Mouse (Mus musculus) T-cell, adult 2 months (primary cell): ENCODE data around the gene Prpsap1.
"Not testable (repeated sequence)": the region's sequence is repeated elsewhere in the genome, so short reads cannot be mapped to it uniquely, and the experiment has no call there.

Source experiments
- DNase-seq: peaks from one replicate; pipeline ENCODE4 v3.0.0; 2022; ENCODE audit warnings: low spot score

The Prpsap1 gene

DNA sequence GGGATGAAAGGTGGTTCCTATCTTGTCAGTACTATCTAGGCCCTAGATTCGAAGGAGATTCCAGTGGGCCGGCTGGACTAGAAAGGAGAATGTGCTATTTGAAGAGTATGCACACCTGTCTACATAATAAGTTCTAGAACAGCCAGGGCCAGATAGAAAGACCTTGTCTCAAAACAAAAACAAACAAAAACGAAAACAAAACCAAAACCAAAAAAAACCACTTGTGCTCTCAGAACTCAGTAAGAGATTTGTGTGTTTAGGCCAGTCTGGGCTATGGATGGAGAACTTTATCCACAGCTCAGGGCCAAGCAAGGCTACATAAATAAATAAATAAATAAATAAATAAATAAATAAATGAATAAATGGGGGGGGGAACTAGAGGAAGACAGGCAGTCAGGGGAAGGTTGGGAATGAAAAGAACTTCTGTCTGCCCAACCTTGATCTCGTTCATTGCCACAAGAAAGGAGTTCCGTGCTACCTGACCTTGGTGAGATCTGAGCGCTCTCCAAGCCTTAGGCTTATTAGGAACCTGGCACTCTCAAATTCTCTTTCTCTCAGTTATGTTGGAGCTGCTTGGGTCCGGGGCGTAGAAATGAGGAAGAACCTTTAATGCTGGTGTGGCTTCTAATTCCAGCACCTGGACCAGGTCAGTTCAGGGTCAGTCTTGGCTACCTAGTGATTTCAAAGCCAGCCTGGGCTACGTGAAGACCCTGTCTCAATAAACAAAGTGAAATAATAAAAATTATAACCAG lies 64.0 kb downstream of the Prpsap1 start:
- no peak for DNase-seq

DNA sequence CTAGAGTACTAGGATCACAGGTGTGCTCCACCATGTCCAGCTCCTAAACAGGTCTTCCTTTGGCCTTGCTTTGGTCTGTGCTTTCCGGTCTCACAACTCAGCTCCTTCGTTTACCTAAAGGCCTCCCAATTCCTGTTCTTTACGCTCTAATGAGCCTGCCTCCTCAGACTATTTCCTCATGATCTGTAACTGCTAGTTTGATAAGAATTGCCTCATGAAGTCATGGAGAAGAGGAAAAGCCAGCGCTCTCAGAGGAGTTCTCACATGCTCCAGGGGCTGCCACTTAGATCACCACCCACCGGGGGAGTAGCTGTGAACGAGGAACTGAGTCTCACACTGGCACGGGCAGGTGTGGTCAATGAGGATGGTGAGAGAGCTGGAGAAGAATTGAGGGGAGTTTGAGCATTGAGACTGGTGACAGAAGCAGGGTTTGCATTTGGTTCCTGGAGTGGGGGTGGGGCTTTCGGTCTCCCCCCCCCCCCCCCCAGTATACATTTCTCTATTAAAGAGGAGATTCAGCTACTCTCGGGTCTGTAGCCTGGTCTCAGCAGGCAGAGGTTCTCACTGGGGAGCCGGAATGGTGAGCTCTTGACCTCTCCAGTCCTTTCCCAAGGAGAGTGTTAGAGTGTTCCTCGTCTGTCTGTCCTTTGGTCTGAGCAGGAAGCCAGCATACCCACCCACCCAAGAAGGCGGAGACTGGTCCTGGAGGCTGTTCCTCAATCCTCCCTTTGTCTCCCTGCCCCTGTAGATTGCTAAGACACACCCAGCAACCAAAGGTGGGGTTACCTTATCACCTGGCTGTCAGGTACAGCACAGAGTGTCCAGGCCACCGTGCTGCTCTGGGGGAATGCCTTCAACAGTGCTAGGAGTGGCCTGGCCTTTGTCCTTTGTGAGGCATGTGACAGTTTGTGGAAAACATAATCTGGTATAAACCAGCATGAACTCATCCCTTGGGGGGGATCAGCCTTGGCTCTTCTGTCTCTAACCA lies 64.8 kb downstream of the Prpsap1 start:
- no peak for DNase-seq

DNA sequence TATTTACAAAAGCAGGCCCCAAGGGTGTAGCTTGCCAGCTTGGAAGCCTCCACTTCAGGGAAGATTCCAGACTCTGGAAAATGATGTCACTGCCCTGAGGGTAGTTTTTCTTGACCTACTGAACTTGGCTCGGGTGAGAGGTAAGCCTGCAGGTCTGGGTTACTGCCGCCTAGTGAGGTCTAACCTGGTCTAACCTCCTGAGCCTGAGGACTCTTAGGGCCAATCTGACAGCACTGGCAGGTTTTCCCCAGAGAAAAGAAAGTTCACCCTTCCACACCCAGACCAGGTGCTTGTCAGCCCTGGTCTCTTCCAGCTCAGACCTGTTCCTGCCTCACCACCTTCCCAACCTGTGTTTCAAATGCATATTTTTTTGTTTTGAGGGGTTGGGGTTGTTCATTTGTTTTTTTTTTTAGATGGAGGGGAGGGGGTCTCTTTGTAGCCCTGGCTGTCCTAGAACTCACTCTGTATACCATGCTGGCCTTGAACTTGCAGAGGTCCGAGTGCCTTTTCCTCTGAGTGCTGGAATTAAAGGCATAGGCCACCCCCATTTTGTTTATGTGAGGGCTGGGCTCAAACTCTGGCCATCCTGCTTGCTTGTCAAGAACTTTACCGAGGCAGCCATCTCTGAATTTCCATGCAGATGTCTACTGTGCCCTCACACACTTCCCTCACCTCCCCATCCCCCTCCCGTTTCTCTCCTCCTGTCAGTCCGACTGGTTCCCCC lies 67.0 kb downstream of the Prpsap1 start:
- DNase-seq = no peak

DNA sequence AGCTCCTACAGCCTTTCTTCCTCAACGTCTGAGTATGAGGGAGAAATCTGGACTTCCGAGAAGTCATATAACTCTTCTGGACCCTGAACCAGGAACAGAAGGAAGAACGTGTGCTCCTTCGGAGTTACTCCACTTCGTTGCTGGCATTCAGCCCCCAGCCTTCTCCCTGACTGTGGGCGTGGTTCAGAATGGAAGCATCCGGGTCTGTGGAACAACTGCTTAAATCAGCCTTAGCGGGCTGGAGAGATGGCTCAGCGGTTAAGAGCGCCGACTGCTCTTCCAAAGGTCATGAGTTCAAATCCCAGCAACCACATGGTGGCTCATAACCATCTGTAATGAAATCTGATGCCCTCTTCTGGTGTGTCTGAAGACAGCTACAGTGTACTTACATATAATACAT lies 67.7 kb downstream of the Prpsap1 start:
- not testable (repeated sequence) for DNase-seq

DNA sequence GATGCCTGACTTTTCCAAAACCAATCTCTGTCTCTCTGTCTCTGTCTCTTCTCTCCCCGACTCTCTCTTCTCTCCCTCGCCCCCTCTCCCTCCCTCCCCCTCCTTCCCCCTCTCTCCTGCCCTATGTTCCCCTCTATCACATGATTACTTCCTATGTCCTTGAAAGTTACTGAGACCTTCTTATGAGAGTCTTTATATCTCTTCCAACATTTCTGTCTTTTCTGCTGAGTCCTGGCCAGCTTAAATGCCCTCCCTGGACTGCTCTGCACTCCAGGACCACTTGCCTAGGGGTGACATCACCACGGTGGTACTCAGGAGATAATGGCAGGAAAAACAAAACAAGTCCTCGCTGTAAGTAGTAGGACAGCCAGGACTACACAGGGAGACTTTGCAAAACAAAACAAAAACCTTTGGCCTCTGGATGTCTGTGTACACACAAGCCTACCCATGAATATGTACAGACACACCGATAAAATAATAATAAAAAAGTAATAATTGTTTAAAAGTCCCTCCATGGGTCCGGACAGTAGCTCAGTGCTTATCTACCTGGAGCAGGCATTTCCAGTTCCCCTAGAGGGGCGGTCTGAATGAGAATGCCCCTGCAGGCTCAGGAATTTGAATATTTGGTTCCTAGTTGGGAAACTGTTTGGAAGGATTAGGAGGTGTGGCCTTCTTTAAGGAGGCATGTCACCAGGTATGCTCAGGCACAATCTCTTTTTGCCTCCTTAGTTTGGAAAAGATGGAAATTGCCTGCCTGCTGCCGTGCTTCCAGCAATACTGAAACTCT lies 69.2 kb downstream of the Prpsap1 start:
- DNase-seq = no peak

DNA sequence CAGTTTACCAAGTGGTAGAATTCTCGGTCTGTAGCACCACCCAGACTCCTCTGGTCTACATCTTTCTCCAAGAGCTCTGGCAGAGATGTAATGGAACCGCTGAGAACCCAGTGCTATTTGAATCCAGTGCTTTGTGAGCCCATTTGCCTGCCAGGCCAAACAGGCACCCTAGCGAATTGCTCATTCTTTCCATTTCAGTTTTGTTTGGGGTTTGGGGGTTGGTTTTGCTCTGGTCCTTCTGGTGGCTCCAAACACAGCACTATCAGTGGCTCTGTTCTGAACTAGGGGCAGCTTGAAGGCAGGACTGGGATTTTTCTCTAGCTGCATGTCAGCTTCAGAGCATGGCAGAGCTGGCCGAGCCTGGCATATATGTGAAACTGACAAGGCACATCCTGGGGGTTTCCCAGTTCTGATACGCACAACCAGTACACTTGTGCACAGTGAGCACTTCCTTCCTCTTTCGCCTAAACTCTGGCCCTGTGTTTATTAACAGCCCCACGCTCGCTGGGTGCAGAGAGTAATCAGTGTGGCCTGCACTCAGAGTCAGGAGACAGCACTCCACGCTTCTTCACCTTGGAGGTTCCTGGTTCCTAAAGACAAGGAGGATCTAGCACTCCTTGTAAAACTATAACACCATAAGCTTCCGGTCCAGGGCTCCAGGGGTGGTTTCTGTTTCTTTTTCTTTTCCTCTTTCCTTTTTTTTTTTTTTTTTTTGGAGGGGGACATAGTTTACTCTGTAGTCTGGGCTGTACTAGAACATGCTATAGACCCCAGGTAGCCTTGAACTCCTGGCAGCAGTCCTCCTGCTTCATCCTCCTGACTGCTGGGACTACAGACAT lies 70.0 kb downstream of the Prpsap1 start:
- peak; percentile 85 for DNase-seq

DNA sequence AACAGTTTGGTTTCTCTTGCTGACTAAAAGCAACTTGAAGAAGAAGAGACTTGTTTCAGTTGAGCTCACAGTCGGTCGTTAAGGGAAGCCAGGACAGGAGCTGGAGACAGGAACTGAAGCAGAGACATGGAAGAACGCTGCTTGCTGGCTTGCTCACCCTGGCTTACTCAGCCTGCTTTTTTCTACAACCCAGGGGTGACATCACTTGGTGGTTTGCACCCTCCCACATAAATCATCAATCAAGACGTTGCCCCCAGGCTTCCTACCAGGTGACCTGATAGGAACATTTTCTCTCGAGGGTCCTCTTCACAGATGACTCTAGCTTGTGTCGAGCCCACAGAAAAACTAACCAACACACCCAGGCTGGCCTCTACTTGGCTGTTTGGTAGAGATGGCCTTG lies 70.8 kb downstream of the Prpsap1 start:
- DNase-seq = no peak

DNA sequence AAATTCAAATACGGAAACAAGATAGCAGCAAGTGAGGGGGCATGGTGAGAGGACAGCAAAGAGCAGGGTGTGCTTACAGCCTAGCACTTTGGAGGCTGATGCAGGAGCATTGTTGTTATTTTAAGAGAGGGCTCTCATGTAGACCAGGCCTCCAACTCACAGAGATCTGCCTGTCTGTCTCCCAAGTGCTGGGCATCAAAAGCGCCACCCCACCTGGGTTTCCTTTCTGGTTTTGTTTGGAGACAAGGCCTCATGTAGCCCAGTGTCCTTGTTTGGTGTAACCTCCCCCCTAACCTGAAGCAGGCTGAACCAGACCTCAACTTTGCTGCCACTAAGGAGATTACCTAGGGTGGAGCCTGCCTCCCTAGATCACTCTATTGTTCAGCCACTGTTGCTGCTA lies 71.4 kb downstream of the Prpsap1 start:
- no peak for DNase-seq

DNA sequence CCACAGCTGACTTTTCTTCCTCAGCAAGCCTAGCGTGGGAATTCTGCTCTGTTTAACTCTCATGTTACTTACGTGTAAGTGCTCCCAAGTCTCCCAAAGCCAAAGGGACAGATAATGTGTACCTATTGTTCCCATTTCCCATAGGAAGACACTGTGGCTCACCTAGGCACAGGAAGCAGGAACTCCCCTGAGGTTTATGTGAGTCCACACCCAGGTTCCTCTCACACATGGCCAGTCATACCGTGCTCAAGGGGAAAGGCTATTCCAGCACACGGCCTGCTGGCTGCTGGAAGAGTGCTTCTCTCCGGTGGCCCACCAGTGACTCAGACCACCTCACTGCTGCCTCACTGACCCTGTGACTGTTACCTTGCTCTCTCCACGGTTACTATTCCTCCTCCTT lies 72.9 kb downstream of the Prpsap1 start:
- DNase-seq = no peak
